Mouse (Mus musculus) heart, embryonic 15.5 days (tissue): ENCODE measurements around the gene Gdpd2. TPM values are rescaled to one million over a fixed set of nuclear protein-coding genes. Genes with fewer than 3 reads are reported as not detected.

Experiments
- ATAC-seq: fragments of 200-750 bp; cut with Nextera tagmentation; replicated peaks from 2 replicates; pipeline ENCODE4 v1.8.0; 2017; ENCODE audit warnings: low read depth, moderate TSS enrichment; ENCODE audit not compliant: insufficient number of reproducible peaks, insufficient read depth, low FRiP score
- H3K27ac ChIP-seq: fragments of 300-500 bp; sonication (generic); 2 replicates; pipeline ENCODE4 v1.5.1; 2015; ENCODE audit warnings: mild to moderate bottlenecking, inconsistent platforms
- H3K27me3 ChIP-seq: fragments of 300-500 bp; sonication (generic); 2 replicates; pipeline ENCODE4 v1.6.1; 2015; ENCODE audit warnings: inconsistent platforms
- H3K36me3 ChIP-seq: fragments of 300-500 bp; sonication (generic); 2 replicates; pipeline ENCODE4 v1.6.1; 2015; ENCODE audit warnings: mild to moderate bottlenecking, inconsistent platforms
- H3K4me1 ChIP-seq: fragments of 300-500 bp; sonication (generic); replicated peaks from 2 replicates; pipeline ENCODE4 v1.6.1; 2015; ENCODE audit warnings: inconsistent platforms
- H3K4me2 ChIP-seq: fragments of 300-500 bp; sonication (generic); 2 replicates; pipeline ENCODE4 v1.6.1; 2015; ENCODE audit warnings: inconsistent platforms, mild to moderate bottlenecking, moderate library complexity
- H3K4me3 ChIP-seq: fragments of 300-500 bp; sonication (generic); 2 replicates; pipeline ENCODE4 v1.5.1; 2015; ENCODE audit warnings: mild to moderate bottlenecking, inconsistent platforms
- H3K9ac ChIP-seq: fragments of 300-500 bp; sonication (generic); 2 replicates; pipeline ENCODE4 v1.6.1; 2015; ENCODE audit warnings: mild to moderate bottlenecking, inconsistent platforms
- H3K9me3 ChIP-seq: fragments of 300-500 bp; sonication (generic); replicated peaks from 2 replicates; pipeline ENCODE4 v1.6.1; 2016; ENCODE audit warnings: inconsistent platforms
- WGBS: fragments of 180-500 bp; shearing (Covaris S2); methylation state at CpG from one replicate; pipeline ENCODE4 v1.1.7; 2015; ENCODE audit warnings: mixed read lengths; 5-methylcytosine and 5-hydroxymethylcytosine counted together
- polyA plus RNA-seq: library from polyadenylated mRNA; unstranded; fragments of >200 nt; fragmentation: Nextera tagmentation; extraction: Ambion mirVana; gene quantifications from 2 replicates; pipeline ENCODE4 v1.2.1, GENCODE M21; 2015

Gene Gdpd2
- 1.0 and 1.4 TPM in 2 replicates for polyA plus RNA-seq

DNA sequence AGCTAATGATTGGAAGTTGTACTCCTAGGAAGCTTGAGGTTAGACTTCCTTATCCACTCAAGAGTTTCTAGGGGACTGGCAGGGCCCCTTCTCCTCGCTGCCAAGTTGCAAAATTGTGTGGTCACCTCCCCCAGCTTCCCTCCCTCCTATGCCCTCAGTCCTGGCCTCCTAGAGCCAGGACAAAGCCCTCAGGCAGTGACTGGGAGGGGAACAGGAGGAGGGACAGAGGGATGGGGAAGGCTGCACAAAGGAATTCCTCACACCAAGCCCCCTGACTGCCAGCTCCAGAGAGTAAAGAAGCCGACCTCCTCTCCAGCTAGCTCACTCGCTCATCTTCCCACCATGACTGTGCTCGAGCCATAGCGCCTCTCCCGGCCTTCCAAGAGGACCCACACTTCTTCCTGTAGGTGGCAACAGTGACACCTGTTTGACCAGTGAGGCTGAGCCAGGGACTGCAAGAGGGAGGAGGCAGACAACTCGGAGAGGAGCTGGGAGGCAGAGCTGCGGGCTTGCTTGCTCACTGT, at the start of gene Gdpd2:
Gene Gdpd2, plus strand, starts transcription at position 209 of the 524 bp plus-strand sequence.
- ATAC-seq, result 0 out of 2 replicates have a peak, but pooled peaks have one; percentile 47
- 23% methylated on average over 8 of the region's 8 CpGs for WGBS
- H3K27ac ChIP-seq, result no peak within 1 kb of the TSS
- no peak within 1 kb of the TSS; the same call in 1 of the 2 replicates for H3K9ac ChIP-seq
- no peaks in the 10 kb centered on the region for H3K9me3 ChIP-seq
- peak within 1 kb of the TSS; percentile 53 for H3K4me2 ChIP-seq
- peak within 1 kb of the TSS; percentile 19; the same call in 1 of the 2 replicates for H3K4me3 ChIP-seq
- peaks cover 9% of the 10 kb centered on the region; the same call in 1 of the 2 replicates for H3K27me3 ChIP-seq
- H3K4me1 ChIP-seq, result peaks cover 14% of the 10 kb centered on the region
- no peaks in the 10 kb centered on the region; the same call in 1 of the 2 replicates for H3K36me3 ChIP-seq

DNA sequence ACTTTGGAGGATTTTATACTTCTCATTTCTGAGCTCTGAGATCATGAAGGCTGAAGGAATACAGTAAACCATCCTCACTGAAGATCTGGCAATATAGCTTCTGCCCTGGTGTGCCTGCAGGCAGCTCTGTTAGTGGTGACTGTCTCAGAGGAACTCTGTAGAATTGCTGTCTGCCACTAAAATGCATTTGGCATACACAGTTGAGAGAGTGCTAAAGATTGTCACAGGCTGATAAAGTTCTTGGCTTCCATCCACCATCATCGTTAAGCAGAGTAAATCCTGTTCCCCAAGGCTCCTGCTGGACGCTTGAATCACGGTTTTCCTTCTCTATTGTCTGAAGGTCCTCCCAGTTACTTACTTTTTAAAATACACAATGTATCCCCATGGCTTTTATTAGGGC, 43.1 kb upstream of the Gdpd2 start:
- no peak for ATAC-seq
- WGBS, result 38% methylated on average over 3 of the region's 3 CpGs
- H3K9me3 ChIP-seq, result no peaks in the 10 kb centered on the region

DNA sequence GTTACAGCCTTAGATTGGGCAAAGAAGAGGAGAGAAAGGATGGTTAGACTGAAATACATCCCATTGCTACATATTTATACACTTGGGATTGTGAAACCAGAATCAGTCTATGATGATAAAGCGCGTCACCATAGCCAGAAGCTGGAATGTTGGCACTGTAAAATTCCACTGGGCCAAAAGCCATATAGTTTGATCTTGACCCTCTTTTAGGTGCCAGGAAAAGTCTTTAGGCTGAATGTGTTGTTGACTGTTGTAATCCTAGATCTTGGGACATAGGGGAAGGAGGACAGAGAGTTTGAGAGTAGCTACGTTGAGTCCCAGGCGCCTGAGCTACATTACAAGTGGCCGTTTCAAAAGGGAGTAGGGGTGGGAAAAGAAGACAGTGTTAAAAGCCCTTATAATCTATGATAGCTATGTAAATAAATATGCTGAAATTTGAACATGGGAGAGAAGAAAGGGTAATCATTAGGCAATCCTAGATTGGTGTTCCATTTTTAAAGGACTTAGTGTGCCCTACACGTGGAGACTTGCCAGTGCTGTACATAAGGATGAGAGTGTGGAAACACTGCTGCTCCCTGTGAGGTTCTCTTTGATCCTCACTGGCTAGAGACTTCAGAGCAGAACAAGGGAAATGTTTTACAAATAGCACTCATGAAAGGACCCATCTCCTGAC, 42.2 kb upstream of the Gdpd2 start:
- ATAC-seq, result no peak
- Histone ChIP-seq H3K4me1 (0 out of 2 replicates have a peak, but pooled peaks cover 2% of the 10 kb centered on the region), H3K27ac (no peak overlapping the region), H3K9me3 (no peaks in the 10 kb centered on the region), H3K4me2 (no peak overlapping the region), H3K36me3 (no peaks in the 10 kb centered on the region), H3K9ac (no peak overlapping the region), H3K4me3 (no peak overlapping the region), H3K27me3 (no peaks in the 10 kb centered on the region)
- WGBS, result 71% methylated on average over 6 of the region's 6 CpGs

More for the DNA sequence above, 43.1 kb upstream of the Gdpd2 start:
- Histone ChIP-seq H3K9ac (no peak overlapping the region), H3K4me1 (0 out of 2 replicates have a peak, but pooled peaks cover 2% of the 10 kb centered on the region), H3K36me3 (no peaks in the 10 kb centered on the region), H3K27me3 (no peaks in the 10 kb centered on the region), H3K27ac (no peak overlapping the region), H3K4me2 (no peak overlapping the region), H3K4me3 (no peak overlapping the region)

DNA sequence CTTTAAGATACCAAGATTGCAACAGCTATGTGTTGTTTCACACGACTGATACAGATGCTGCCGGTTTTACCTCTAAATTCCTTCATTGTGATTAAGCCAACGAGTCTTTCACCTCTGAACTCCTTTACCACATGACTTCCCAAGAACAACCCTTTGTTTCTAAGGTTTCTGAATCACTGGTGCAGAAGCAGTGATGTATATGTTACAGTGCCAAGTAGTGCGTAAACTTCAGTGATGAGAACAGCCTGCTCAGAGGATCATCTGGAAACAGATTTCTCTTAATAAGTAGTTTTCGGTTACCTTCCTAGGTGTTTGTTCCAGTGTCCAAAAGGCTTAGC, 41.7 kb upstream of the Gdpd2 start:
- no peak overlapping the region for H3K9ac ChIP-seq
- H3K27me3 ChIP-seq, result no peaks in the 10 kb centered on the region
- H3K4me3 ChIP-seq, result no peak overlapping the region
- ATAC-seq, result no peak
- 0 out of 2 replicates have a peak, but pooled peaks cover 2% of the 10 kb centered on the region for H3K4me1 ChIP-seq
- H3K36me3 ChIP-seq, result no peaks in the 10 kb centered on the region
- H3K27ac ChIP-seq, result no peak overlapping the region
- WGBS, result 79% methylated on average over 5 of the region's 5 CpGs
- H3K9me3 ChIP-seq, result no peaks in the 10 kb centered on the region
- H3K4me2 ChIP-seq, result no peak overlapping the region

DNA sequence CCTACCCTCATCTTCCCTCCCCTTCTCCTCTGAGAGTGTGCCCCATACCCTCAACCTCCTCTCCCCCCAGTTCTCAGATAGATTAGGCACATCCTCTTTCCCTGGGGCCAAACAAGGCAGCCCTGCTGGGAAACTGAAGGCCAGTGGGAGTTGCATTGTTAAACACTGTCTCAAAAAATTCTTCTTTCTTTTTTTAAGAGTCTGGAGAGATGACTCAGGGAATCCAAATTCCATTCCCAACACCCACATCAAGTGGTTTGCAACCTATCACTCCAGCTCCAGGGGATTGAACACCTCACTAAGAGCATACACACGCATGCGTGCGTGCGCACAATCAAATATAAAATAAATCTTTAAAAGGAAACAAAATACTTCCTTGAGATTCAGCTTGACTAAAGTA, 32.9 kb upstream of the Gdpd2 start:
- no peak for ATAC-seq
- Histone ChIP-seq H3K9ac (no peak overlapping the region), H3K4me3 (no peak overlapping the region), H3K4me1 (no peaks in the 10 kb centered on the region), H3K4me2 (no peak overlapping the region), H3K27me3 (no peaks in the 10 kb centered on the region; the same call in 1 of the 2 replicates), H3K9me3 (no peaks in the 10 kb centered on the region), H3K36me3 (no peaks in the 10 kb centered on the region), H3K27ac (no peak overlapping the region)
- 96% methylated on average over 4 of the region's 4 CpGs for WGBS

DNA sequence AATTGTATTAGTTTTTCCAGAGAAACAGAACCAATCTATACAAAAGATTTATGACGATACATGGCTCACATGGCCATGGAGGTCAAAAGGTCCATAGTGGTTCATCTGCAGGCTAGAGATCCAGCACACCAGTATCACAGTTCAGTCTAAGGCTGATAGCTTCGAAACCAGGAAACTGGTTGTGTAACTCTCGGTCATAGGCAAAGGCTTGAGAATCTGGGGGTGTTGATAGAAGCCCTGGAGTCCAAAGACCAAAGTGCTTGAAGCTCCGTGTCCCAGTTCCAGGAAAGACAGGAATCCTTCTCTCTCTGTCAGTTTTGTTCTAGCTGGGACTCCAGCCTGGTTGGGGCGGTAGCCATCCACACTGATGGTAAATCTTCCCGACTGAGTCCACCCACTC, 21.6 kb upstream of the Gdpd2 start:
- H3K9ac ChIP-seq, result no peak overlapping the region
- no peak overlapping the region for H3K4me2 ChIP-seq
- H3K4me3 ChIP-seq, result no peak overlapping the region
- no peaks in the 10 kb centered on the region for H3K9me3 ChIP-seq
- no peak for ATAC-seq
- no peaks in the 10 kb centered on the region; the same call in none of the 2 replicates for H3K36me3 ChIP-seq
- no peaks in the 10 kb centered on the region for H3K4me1 ChIP-seq
- 91% methylated on average over 6 of the region's 6 CpGs for WGBS
- H3K27me3 ChIP-seq, result no peaks in the 10 kb centered on the region
- H3K27ac ChIP-seq, result no peak overlapping the region

DNA sequence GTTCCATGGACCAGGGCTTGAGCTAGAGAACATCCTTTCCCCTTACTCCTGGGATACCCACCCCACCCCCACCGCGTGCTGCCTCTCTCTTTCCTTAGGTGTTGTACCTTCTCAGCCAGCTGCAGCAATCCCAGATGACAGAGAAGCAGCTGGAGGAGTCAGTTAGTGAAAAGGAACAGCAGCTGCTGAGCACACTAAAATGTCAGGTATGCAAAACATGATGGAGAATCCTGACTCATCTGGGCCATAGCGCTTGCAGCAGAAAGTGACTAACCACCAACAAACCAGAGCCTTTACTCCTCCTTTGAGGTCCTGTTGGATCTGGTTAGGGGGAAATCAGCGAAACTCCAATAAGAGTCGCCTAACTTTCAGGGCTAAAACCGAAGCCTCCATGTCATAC, 13.5 kb upstream of the Gdpd2 start:
- Histone ChIP-seq H3K4me2 (no peak overlapping the region), H3K4me3 (no peak overlapping the region), H3K36me3 (peaks cover 33% of the 10 kb centered on the region), H3K9ac (no peak overlapping the region), H3K4me1 (no peaks in the 10 kb centered on the region), H3K27me3 (no peaks in the 10 kb centered on the region), H3K9me3 (no peaks in the 10 kb centered on the region), H3K27ac (no peak overlapping the region)
- WGBS, result 89% methylated on average over 6 of the region's 6 CpGs
- no peak for ATAC-seq

DNA sequence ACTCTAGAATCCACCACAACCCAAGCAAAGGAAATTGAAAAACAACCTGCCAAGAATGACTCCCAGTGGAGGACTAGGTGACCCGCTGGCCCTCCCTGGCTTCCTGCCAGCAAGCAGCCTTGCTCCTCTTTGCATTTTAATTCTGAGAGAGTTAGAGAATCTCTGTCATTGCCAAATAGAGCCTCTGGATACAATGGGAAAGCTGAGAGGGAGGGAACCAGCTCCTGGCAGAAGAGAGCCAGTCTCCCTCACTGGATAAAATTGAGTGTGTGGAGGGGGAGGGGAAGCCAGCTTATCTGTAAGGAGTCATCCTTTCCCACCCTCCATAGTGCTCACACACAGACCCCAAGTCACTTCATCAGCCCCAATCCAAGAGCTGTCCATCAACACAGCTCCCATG, 726 bp upstream of the Gdpd2 start:
- Histone ChIP-seq H3K27ac (no peak overlapping the region), H3K9me3 (no peaks in the 10 kb centered on the region), H3K4me2 (no peak overlapping the region), H3K4me1 (peaks cover 14% of the 10 kb centered on the region), H3K4me3 (no peak overlapping the region), H3K36me3 (no peaks in the 10 kb centered on the region; the same call in 1 of the 2 replicates), H3K9ac (no peak overlapping the region), H3K27me3 (peaks cover 9% of the 10 kb centered on the region; the same call in 1 of the 2 replicates)
- ATAC-seq, result no peak
- 18% methylated on average over 1 of the region's 1 CpGs for WGBS

DNA sequence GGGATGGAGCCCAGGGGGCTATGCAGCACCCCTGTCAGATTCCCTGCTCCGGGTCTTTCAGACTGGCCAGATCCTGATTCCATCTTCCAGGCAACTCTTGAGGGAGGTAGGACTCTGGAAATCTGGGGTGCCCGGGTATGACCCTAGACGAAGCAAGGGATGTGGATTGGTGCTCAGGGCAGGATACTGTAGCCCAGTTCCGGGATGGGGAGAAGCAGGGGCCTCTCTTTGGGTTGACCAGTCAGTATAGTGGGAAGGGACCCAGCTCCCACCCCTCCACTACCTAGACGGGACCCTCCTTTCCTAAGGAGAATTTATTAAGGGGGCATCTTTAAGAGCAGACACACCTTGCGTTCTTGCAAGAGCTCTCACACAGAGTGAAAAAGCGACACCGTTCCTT, 593 bp downstream of the Gdpd2 start:
- H3K9ac ChIP-seq, result no peak overlapping the region; the same call in 1 of the 2 replicates
- no peak for ATAC-seq

DNA sequence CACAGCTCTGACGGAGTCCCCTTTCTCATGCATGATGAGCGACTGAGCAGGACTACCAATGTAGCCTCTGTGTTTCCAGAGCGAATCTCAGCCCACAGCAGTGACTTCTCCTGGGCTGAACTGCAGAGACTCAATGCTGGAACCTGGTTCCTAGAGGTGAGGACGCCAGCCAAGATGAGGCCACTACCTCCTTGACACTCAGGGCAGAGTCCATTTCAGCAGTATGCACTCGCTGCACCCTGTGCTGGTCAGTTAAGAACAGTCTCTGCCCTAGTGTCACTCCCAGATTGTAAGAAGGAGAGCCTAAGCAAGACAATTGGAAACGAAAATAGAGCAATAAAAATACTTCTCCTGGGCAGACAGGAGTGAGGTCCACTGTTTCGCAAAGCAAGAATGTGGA, 4.7 kb downstream of the Gdpd2 start:
- Histone ChIP-seq H3K27ac (no peak overlapping the region), H3K27me3 (peaks cover 21% of the 10 kb centered on the region; the same call in 1 of the 2 replicates)
- no peak for ATAC-seq

More for the DNA sequence above, 593 bp downstream of the Gdpd2 start:
- H3K4me3 ChIP-seq, result peak overlapping the region; percentile 19; the same call in 1 of the 2 replicates
- peak overlapping the region; percentile 53 for H3K4me2 ChIP-seq
- no peak overlapping the region for H3K27ac ChIP-seq
- 31% methylated on average over 8 of the region's 8 CpGs for WGBS
- H3K27me3 ChIP-seq, result peaks cover 9% of the 10 kb centered on the region; the same call in 1 of the 2 replicates
- H3K9me3 ChIP-seq, result no peaks in the 10 kb centered on the region
- no peaks in the 10 kb centered on the region; the same call in 1 of the 2 replicates for H3K36me3 ChIP-seq
- peaks cover 14% of the 10 kb centered on the region for H3K4me1 ChIP-seq

DNA sequence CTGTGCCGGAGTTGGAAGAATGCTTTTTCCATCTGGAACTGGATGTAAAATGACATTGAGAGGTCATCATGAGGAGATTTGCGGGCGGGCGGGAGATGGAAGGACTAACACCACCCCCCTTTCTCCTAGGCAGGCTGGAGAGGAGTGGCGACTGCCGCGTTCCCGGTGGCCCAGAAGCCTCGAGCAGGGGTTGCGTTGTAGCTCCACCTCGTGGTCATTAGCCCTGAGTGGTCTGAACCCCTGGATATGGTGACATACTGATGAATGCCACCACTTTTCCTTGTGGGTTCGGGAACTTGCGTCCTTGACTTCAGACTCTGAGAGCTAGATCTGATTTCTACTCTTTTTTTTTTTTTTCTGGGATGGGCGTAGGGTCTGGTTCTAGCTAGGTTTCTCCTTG, 9.2 kb downstream of the Gdpd2 start:
- ATAC-seq, result no peak; the same call in 1 of the 2 replicates
- 17% methylated on average over 14 of the region's 14 CpGs for WGBS
- H3K27me3 ChIP-seq, result peaks cover 12% of the 10 kb centered on the region; the same call in 1 of the 2 replicates
- H3K27ac ChIP-seq, result no peak overlapping the region
- H3K9ac ChIP-seq, result no peak overlapping the region
- peak overlapping the region; percentile 63 for H3K4me2 ChIP-seq
- no peaks in the 10 kb centered on the region for H3K9me3 ChIP-seq
- peak overlapping the region; percentile 40 for H3K4me3 ChIP-seq
- H3K36me3 ChIP-seq, result no peaks in the 10 kb centered on the region
- no peaks in the 10 kb centered on the region for H3K4me1 ChIP-seq

More for the DNA sequence above, 4.7 kb downstream of the Gdpd2 start:
- Histone ChIP-seq H3K4me1 (peaks cover 10% of the 10 kb centered on the region), H3K4me2 (no peak overlapping the region), H3K9ac (no peak overlapping the region), H3K9me3 (no peaks in the 10 kb centered on the region), H3K36me3 (no peaks in the 10 kb centered on the region), H3K4me3 (no peak overlapping the region)
- WGBS, result 64% methylated on average over 7 of the region's 7 CpGs
